Mouse (Mus musculus): ENCODE results near the gene Nckipsd. TPM values are rescaled to one million over a fixed set of nuclear protein-coding genes. Genes with fewer than 3 reads are reported as not detected.

The Nckipsd gene
- polyA plus RNA-seq, 1 experiment from 2014 or later, result 10.5 TPM

- no peaks in the 10 kb centered on the region for H3K9me3 ChIP-seq (ENCODE audit: control insufficient read depth, low read length)
These were observed 26.3 kb upstream of the Nckipsd start for GRCm38 (mm10) chr9:108781891-108782290.

GRCm38 (mm10) chr9:108782836-108783547 is 25.2 kb upstream of the Nckipsd start:
- ATAC-seq (ENCODE audit: insufficient number of reproducible peaks, insufficient read depth, low FRiP score, low read depth), result no peak
- Histone ChIP-seq H3K27me3 (ENCODE audit: control insufficient read depth, insufficient read depth, low read length) (no peaks in the 10 kb centered on the region), H3K27ac (replicated peaks in 1 of 2; ENCODE audit: control insufficient read depth in 1 of 2, insufficient read depth in 1 of 2, low read depth in 2 of 2, low read length in 2 of 2) (no peak overlapping the region), H3K36me3 (ENCODE audit: control insufficient read depth, insufficient read depth, low read length) (peaks cover 12% of the 10 kb centered on the region), H3K9me3 (ENCODE audit: control insufficient read depth, low read length) (no peaks in the 10 kb centered on the region), H3K4me1 (ENCODE audit: control insufficient read depth in 2 of 2, insufficient read depth in 2 of 2, low read length in 2 of 2) (peaks cover 10 to 32% of the 10 kb centered on the region in 2 experiments), H3K4me2 (ENCODE audit: low read length) (peak overlapping the region; percentile 82), H3K9ac (ENCODE audit: low read length) (no peak overlapping the region), H3K4me3 (ENCODE audit: control insufficient read depth in 1 of 2, insufficient read depth in 1 of 2, low read depth in 1 of 2, low read length in 2 of 2) (peak overlapping the region; percentile 52 to 80)
- 26% methylated on average over 9 of the region's 9 CpGs for WGBS

More at GRCm38 (mm10) chr9:108781891-108782290, 26.3 kb upstream of the Nckipsd start:
- Histone ChIP-seq H3K36me3 (ENCODE audit: control insufficient read depth, insufficient read depth, low read length) (peaks cover 9% of the 10 kb centered on the region), H3K27ac (replicated peaks in 1 of 2; ENCODE audit: control insufficient read depth in 1 of 2, insufficient read depth in 1 of 2, low read depth in 2 of 2, low read length in 2 of 2) (no peak overlapping the region), H3K4me3 (ENCODE audit: control insufficient read depth in 1 of 2, insufficient read depth in 1 of 2, low read depth in 1 of 2, low read length in 2 of 2) (no peak overlapping the region), H3K9ac (ENCODE audit: low read length) (no peak overlapping the region), H3K4me2 (ENCODE audit: low read length) (no peak overlapping the region), H3K4me1 (ENCODE audit: control insufficient read depth in 2 of 2, insufficient read depth in 2 of 2, low read length in 2 of 2) (peaks cover 10 to 24% of the 10 kb centered on the region in 2 experiments), H3K27me3 (ENCODE audit: control insufficient read depth, insufficient read depth, low read length) (no peaks in the 10 kb centered on the region)
- no peak for ATAC-seq (ENCODE audit: insufficient number of reproducible peaks, insufficient read depth, low FRiP score, low read depth)
- WGBS, result 53% methylated on average over 4 of the region's 4 CpGs

GRCm38 (mm10) chr9:108783548-108784463 is 24.4 kb upstream of the Nckipsd start, which contains the start of gene Ip6k2:
Ip6k2 (plus strand) TSS chr9:108783796.
- peaks cover 12% of the 10 kb centered on the region for H3K36me3 ChIP-seq (ENCODE audit: control insufficient read depth, insufficient read depth, low read length)
- H3K9ac ChIP-seq (ENCODE audit: low read length), result peak within 1 kb of the TSS; percentile 97
- H3K9me3 ChIP-seq (ENCODE audit: control insufficient read depth, low read length), result no peaks in the 10 kb centered on the region
- no peaks in the 10 kb centered on the region for H3K27me3 ChIP-seq (ENCODE audit: control insufficient read depth, insufficient read depth, low read length)
- ATAC-seq (ENCODE audit: insufficient number of reproducible peaks, insufficient read depth, low FRiP score, low read depth), result peak; percentile 97
- H3K4me1 ChIP-seq (ENCODE audit: control insufficient read depth in 2 of 2, insufficient read depth in 2 of 2, low read length in 2 of 2), result peaks cover 10 to 37% of the 10 kb centered on the region in 2 experiments
- under 1% methylated on average over 52 of the region's 56 CpGs for WGBS
- peak within 1 kb of the TSS; percentile 80 to 91 for H3K4me3 ChIP-seq (ENCODE audit: control insufficient read depth in 1 of 2, insufficient read depth in 1 of 2, low read depth in 1 of 2, low read length in 2 of 2)
- H3K27ac ChIP-seq (replicated peaks in 1 of 2; ENCODE audit: control insufficient read depth in 1 of 2, insufficient read depth in 1 of 2, low read depth in 2 of 2, low read length in 2 of 2), result peak within 1 kb of the TSS; percentile 82
- peak within 1 kb of the TSS; percentile 82 for H3K4me2 ChIP-seq (ENCODE audit: low read length)

- Histone ChIP-seq H3K4me1 (ENCODE audit: control insufficient read depth in 2 of 2, insufficient read depth in 2 of 2, low read length in 2 of 2) (peaks cover 10 to 41% of the 10 kb centered on the region in 2 experiments), H3K9ac (ENCODE audit: low read length) (peak overlapping the region; percentile 97; the same call in 1 of the 2 replicates), H3K27ac (replicated peaks in 1 of 2; ENCODE audit: control insufficient read depth in 1 of 2, insufficient read depth in 1 of 2, low read depth in 2 of 2, low read length in 2 of 2) (no peak overlapping the region)
These were observed 22.8 kb upstream of the Nckipsd start for GRCm38 (mm10) chr9:108785416-108785815.

GRCm38 (mm10) chr9:108786494-108786893 is 21.7 kb upstream of the Nckipsd start:
- Histone ChIP-seq H3K4me2 (ENCODE audit: low read length) (no peak overlapping the region), H3K27ac (replicated peaks in 1 of 2; ENCODE audit: control insufficient read depth in 1 of 2, insufficient read depth in 1 of 2, low read depth in 2 of 2, low read length in 2 of 2) (no peak overlapping the region), H3K4me1 (ENCODE audit: control insufficient read depth in 2 of 2, insufficient read depth in 2 of 2, low read length in 2 of 2) (peaks cover 8 to 49% of the 10 kb centered on the region in 2 experiments), H3K27me3 (ENCODE audit: control insufficient read depth, insufficient read depth, low read length) (no peaks in the 10 kb centered on the region), H3K4me3 (ENCODE audit: control insufficient read depth in 1 of 2, insufficient read depth in 1 of 2, low read depth in 1 of 2, low read length in 2 of 2) (no peak overlapping the region), H3K36me3 (ENCODE audit: control insufficient read depth, insufficient read depth, low read length) (peaks cover 16% of the 10 kb centered on the region), H3K9me3 (ENCODE audit: control insufficient read depth, low read length) (no peaks in the 10 kb centered on the region), H3K9ac (ENCODE audit: low read length) (no peak overlapping the region)
- no peak for ATAC-seq (ENCODE audit: insufficient number of reproducible peaks, insufficient read depth, low FRiP score, low read depth)
- WGBS, result 74% methylated on average over 1 of the region's 1 CpGs

More at GRCm38 (mm10) chr9:108785416-108785815, 22.8 kb upstream of the Nckipsd start:
- no peaks in the 10 kb centered on the region for H3K27me3 ChIP-seq (ENCODE audit: control insufficient read depth, insufficient read depth, low read length)
- H3K4me3 ChIP-seq (ENCODE audit: control insufficient read depth in 1 of 2, insufficient read depth in 1 of 2, low read depth in 1 of 2, low read length in 2 of 2), result peak overlapping the region; percentile 0 to 80; a peak in 1 of 4 replicates
- peak overlapping the region; percentile 82 for H3K4me2 ChIP-seq (ENCODE audit: low read length)
- no peaks in the 10 kb centered on the region for H3K9me3 ChIP-seq (ENCODE audit: control insufficient read depth, low read length)
- peaks cover 12% of the 10 kb centered on the region for H3K36me3 ChIP-seq (ENCODE audit: control insufficient read depth, insufficient read depth, low read length)
- ATAC-seq (ENCODE audit: insufficient number of reproducible peaks, insufficient read depth, low FRiP score, low read depth), result no peak

GRCm38 (mm10) chr9:108787080-108787479 is 21.1 kb upstream of the Nckipsd start:
- Histone ChIP-seq H3K9me3 (ENCODE audit: control insufficient read depth, low read length) (no peaks in the 10 kb centered on the region), H3K9ac (ENCODE audit: low read length) (no peak overlapping the region), H3K36me3 (ENCODE audit: control insufficient read depth, insufficient read depth, low read length) (peaks cover 16% of the 10 kb centered on the region), H3K27ac (replicated peaks in 1 of 2; ENCODE audit: control insufficient read depth in 1 of 2, insufficient read depth in 1 of 2, low read depth in 2 of 2, low read length in 2 of 2) (no peak overlapping the region), H3K27me3 (ENCODE audit: control insufficient read depth, insufficient read depth, low read length) (no peaks in the 10 kb centered on the region), H3K4me1 (ENCODE audit: control insufficient read depth in 2 of 2, insufficient read depth in 2 of 2, low read length in 2 of 2) (peaks cover 6 to 55% of the 10 kb centered on the region in 2 experiments), H3K4me3 (ENCODE audit: control insufficient read depth in 1 of 2, insufficient read depth in 1 of 2, low read depth in 1 of 2, low read length in 2 of 2) (no peak overlapping the region), H3K4me2 (ENCODE audit: low read length) (no peak overlapping the region)
- no peak for ATAC-seq (ENCODE audit: insufficient number of reproducible peaks, insufficient read depth, low FRiP score, low read depth)
- 90% methylated on average over 2 of the region's 2 CpGs for WGBS

- H3K27me3 ChIP-seq (ENCODE audit: control insufficient read depth, insufficient read depth, low read length), result no peaks in the 10 kb centered on the region
- H3K9me3 ChIP-seq (ENCODE audit: control insufficient read depth, low read length), result no peaks in the 10 kb centered on the region
- no peak for ATAC-seq (ENCODE audit: insufficient number of reproducible peaks, insufficient read depth, low FRiP score, low read depth)
- H3K27ac ChIP-seq (replicated peaks in 1 of 2; ENCODE audit: control insufficient read depth in 1 of 2, insufficient read depth in 1 of 2, low read depth in 2 of 2, low read length in 2 of 2), result no peak overlapping the region
- H3K4me1 ChIP-seq (ENCODE audit: control insufficient read depth in 2 of 2, insufficient read depth in 2 of 2, low read length in 2 of 2), result peaks cover 6 to 60% of the 10 kb centered on the region in 2 experiments
- no peak overlapping the region for H3K9ac ChIP-seq (ENCODE audit: low read length)
- H3K4me3 ChIP-seq (ENCODE audit: control insufficient read depth in 1 of 2, insufficient read depth in 1 of 2, low read depth in 1 of 2, low read length in 2 of 2), result no peak overlapping the region
- WGBS, result 75% methylated on average over 3 of the region's 3 CpGs
- peaks cover 16% of the 10 kb centered on the region for H3K36me3 ChIP-seq (ENCODE audit: control insufficient read depth, insufficient read depth, low read length)
- H3K4me2 ChIP-seq (ENCODE audit: low read length), result no peak overlapping the region
These were observed 19.5 kb upstream of the Nckipsd start for GRCm38 (mm10) chr9:108788713-108789112.
